In genomic region chr1:74015513-74016234, GRCm38 (mm10) we compare ENCODE assay signal across 7 mouse cellular contexts.
DNase-seq lines count a peak whose midpoint lies in the region; ATAC-seq and TF ChIP-seq lines count a peak whose summit lies in the region.

No protein-coding gene starts in this region.

- DNase-seq in lung, embryonic 14.5 days: peak; percentile 89
- DNase-seq in retina, embryonic 14.5 days (ENCODE audit: low spot score): no peak
- no peak for DNase-seq in forebrain, embryonic 11.5 days (ENCODE audit: low spot score)

- H3K9ac ChIP-seq in intestine, embryonic 15.5 days: no peak overlapping the region
- H3K9ac ChIP-seq in lung, embryonic 14.5 days: no peak overlapping the region
- no peak overlapping the region for H3K9ac ChIP-seq in forebrain, embryonic 11.5 days (ENCODE audit: low read length)

- peak overlapping the region; percentile 79 for H3ac ChIP-seq in C2C12 (ENCODE audit: control insufficient read depth, insufficient read length, low read depth)

- H3K27ac ChIP-seq in intestine, embryonic 15.5 days: peak overlapping the region; percentile 36; the same call in 1 of the 2 replicates
- H3K27ac ChIP-seq in lung, embryonic 14.5 days (ENCODE audit: low read depth): peak overlapping the region; percentile 86
- no peak overlapping the region for H3K27ac ChIP-seq in forebrain, embryonic 11.5 days (ENCODE audit: low read depth, low read length)

- peaks cover 39% of the 10 kb centered on the region for H3K79me3 ChIP-seq in C2C12 (ENCODE audit: low read depth)

- peak; percentile 66 for ATAC-seq in common myeloid progenitor, adult 5-6 weeks (replicated peaks; ENCODE audit: low read depth, poor library complexity, severe bottlenecking)
- ATAC-seq in intestine, embryonic 15.5 days: peak; percentile 25; the same call in 1 of the 2 replicates
- peak; percentile 89 for ATAC-seq in lung, embryonic 14.5 days (ENCODE audit: insufficient read depth)
- no peak for ATAC-seq in megakaryocyte-erythroid progenitor cell, adult 5-6 weeks (replicated peaks; ENCODE audit: low FRiP score, low TSS enrichment, poor library complexity, severe bottlenecking)
- ATAC-seq in forebrain, embryonic 11.5 days (replicated peaks; ENCODE audit: low FRiP score): no peak

- H3K79me2 ChIP-seq in C2C12 (ENCODE audit: control insufficient read depth, insufficient read depth): peaks cover 80% of the 10 kb centered on the region

- WGBS in intestine, embryonic 15.5 days: 47% methylated on average over 8 of the region's 8 CpGs
- WGBS in lung, embryonic 14.5 days: 34% methylated on average over 8 of the region's 8 CpGs
- WGBS in forebrain, embryonic 11.5 days: 78% methylated on average over 8 of the region's 8 CpGs

- TF ChIP-seq CTCF in C2C12 (IDR thresholded peaks at IDR 0.05; ENCODE audit: control insufficient read depth, insufficient read depth, insufficient read length): no peak
- TF ChIP-seq CTCF in lung, embryonic 14.5 days (IDR thresholded peaks at IDR 0.05; ENCODE audit: low read depth): no peak

- H3K36me3 ChIP-seq in C2C12 (ENCODE audit: control insufficient read depth, insufficient read depth): peaks cover 30% of the 10 kb centered on the region
- H3K36me3 ChIP-seq in intestine, embryonic 15.5 days: no peaks in the 10 kb centered on the region
- H3K36me3 ChIP-seq in lung, embryonic 14.5 days (ENCODE audit: insufficient read depth): peaks cover 8% of the 10 kb centered on the region; the same call in 1 of the 2 replicates
- H3K36me3 ChIP-seq in forebrain, embryonic 11.5 days (ENCODE audit: control insufficient read depth, insufficient read depth, low read length): no peaks in the 10 kb centered on the region

- H3K4me3 ChIP-seq in C2C12 (ENCODE audit: insufficient read depth, poor library complexity, severe bottlenecking): peak overlapping the region; percentile 22
- no peak overlapping the region for H3K4me3 ChIP-seq in intestine, embryonic 15.5 days (replicated peaks)
- no peak overlapping the region for H3K4me3 ChIP-seq in lung, embryonic 14.5 days (ENCODE audit: low read depth, low read length)
- H3K4me3 ChIP-seq in forebrain, embryonic 11.5 days (ENCODE audit: low read depth, low read length): no peak overlapping the region

- H3K27me3 ChIP-seq in C2C12 (ENCODE audit: control insufficient read depth, insufficient read depth, insufficient read length): no peaks in the 10 kb centered on the region
- H3K27me3 ChIP-seq in intestine, embryonic 15.5 days (replicated peaks): no peaks in the 10 kb centered on the region
- H3K27me3 ChIP-seq in lung, embryonic 14.5 days (ENCODE audit: insufficient read depth, low read length): no peaks in the 10 kb centered on the region
- no peaks in the 10 kb centered on the region for H3K27me3 ChIP-seq in forebrain, embryonic 11.5 days (ENCODE audit: control insufficient read depth, insufficient read depth, low read length)

- H3K4me2 ChIP-seq in intestine, embryonic 15.5 days (replicated peaks): no peak overlapping the region
- no peak overlapping the region for H3K4me2 ChIP-seq in lung, embryonic 14.5 days
- H3K4me2 ChIP-seq in forebrain, embryonic 11.5 days (ENCODE audit: low read depth, low read length, severe bottlenecking): no peak overlapping the region

- H3K9me3 ChIP-seq in intestine, embryonic 15.5 days: no peaks in the 10 kb centered on the region
- 0 out of 2 replicates have a peak, but pooled peaks cover 3% of the 10 kb centered on the region for H3K9me3 ChIP-seq in lung, embryonic 14.5 days (ENCODE audit: low read depth, low read length)
- H3K9me3 ChIP-seq in forebrain, embryonic 11.5 days (ENCODE audit: control insufficient read depth, low read length): no peaks in the 10 kb centered on the region

- peaks cover 23% of the 10 kb centered on the region for H3K4me1 ChIP-seq in intestine, embryonic 15.5 days (replicated peaks)
- H3K4me1 ChIP-seq in lung, embryonic 14.5 days (ENCODE audit: insufficient read depth): peaks cover 35% of the 10 kb centered on the region
- no peaks in the 10 kb centered on the region for H3K4me1 ChIP-seq in forebrain, embryonic 11.5 days (replicated peaks; ENCODE audit: control insufficient read depth, insufficient read depth, low read length)

TF ChIP-seq in C2C12, 6 proteins besides CTCF, POLR2A, EP300 and RAD21:
- no peak for TF ChIP-seq FOSL1 (IDR thresholded peaks at IDR 0.05; ENCODE audit: insufficient read depth, low read length, poor library complexity, severe bottlenecking)

Comparison
In these comparisons a context has a peak if more than half of its experiments do, and no peak if none do; other contexts are left out.
1. ATAC-seq: peak in common myeloid progenitor, adult 5-6 weeks (single experiment), intestine, embryonic 15.5 days (single experiment) and lung, embryonic 14.5 days (single experiment); none in megakaryocyte-erythroid progenitor cell, adult 5-6 weeks (single experiment) and forebrain, embryonic 11.5 days (single experiment).